Mouse (Mus musculus) lung, postnatal 0 days (tissue): ENCODE measurements at regions not wholly inside any gene's neighbourhood (a gene's known extent, or its start where the extent isn't known, plus 50 kb on each side); places are given as distances from the start of the nearest gene placed in this dataset.

Source experiments
- ATAC-seq: fragments of 200-750 bp; cut with Nextera tagmentation; 2 replicates; pipeline ENCODE4 v1.8.0; 2017; ENCODE audit warnings: moderate library complexity
- DNase-seq: peaks from one replicate; pipeline ENCODE4 v3.0.0-alpha.2; 2016; ENCODE audit warnings: low spot score
- H3K27ac ChIP-seq: fragments of 300-500 bp; sonication (generic); 2 replicates; pipeline ENCODE4 v1.5.1; 2014; ENCODE audit warnings: antibody characterized with exemption, mild to moderate bottlenecking, low read length, mixed read lengths
- H3K27me3 ChIP-seq: fragments of 300-500 bp; sonication (generic); replicated peaks from 2 replicates; pipeline ENCODE4 v1.6.1; 2014; ENCODE audit warnings: low read length, mixed read lengths; ENCODE audit not compliant: insufficient read depth
- H3K36me3 ChIP-seq: fragments of 300-500 bp; sonication (generic); 2 replicates; pipeline ENCODE4 v1.6.1; 2014; ENCODE audit warnings: low read length, mixed read lengths; ENCODE audit not compliant: insufficient read depth
- H3K4me1 ChIP-seq: fragments of 300-500 bp; sonication (generic); 2 replicates; pipeline ENCODE4 v1.6.1; 2014; ENCODE audit warnings: antibody characterized with exemption, low read depth, low read length, mixed read lengths; ENCODE audit not compliant: insufficient read depth
- H3K4me2 ChIP-seq: fragments of 300-500 bp; sonication (generic); replicated peaks from 2 replicates; pipeline ENCODE4 v1.6.1; 2014; ENCODE audit warnings: low read depth, mild to moderate bottlenecking, low read length, moderate library complexity, mixed read lengths
- H3K4me3 ChIP-seq: fragments of 300-500 bp; sonication (generic); 2 replicates; pipeline ENCODE4 v1.5.1; 2014; ENCODE audit warnings: low read depth, low read length
- H3K9ac ChIP-seq: fragments of 300-500 bp; sonication (generic); replicated peaks from 2 replicates; pipeline ENCODE4 v1.6.1; 2014; ENCODE audit warnings: low read depth, mild to moderate bottlenecking
- H3K9me3 ChIP-seq: fragments of 300-500 bp; sonication (generic); 2 replicates; pipeline ENCODE4 v1.6.1; 2016; ENCODE audit warnings: low read length, mixed read lengths
- CTCF ChIP-seq: IDR thresholded peaks from 2 replicates; pipeline ENCODE4 v1.5.1; 2016; ENCODE audit warnings: antibody characterized with exemption, mild to moderate bottlenecking
- EP300 ChIP-seq: IDR thresholded peaks from 2 replicates; pipeline ENCODE4 v1.6.1; 2016; ENCODE audit warnings: antibody characterized with exemption, mild to moderate bottlenecking, control low read depth
- WGBS: fragments of 180-500 bp; shearing (Covaris S2); extraction: QIAGEN DNeasy Blood & Tissue Kit; methylation state at CpG from one replicate; pipeline ENCODE4 v1.1.7; 2014; 5-methylcytosine and 5-hydroxymethylcytosine counted together

- no peaks in the 10 kb centered on the region for H3K9me3 ChIP-seq
- no peak overlapping the region for H3K27ac ChIP-seq
- H3K4me3 ChIP-seq, result no peak overlapping the region
- H3K36me3 ChIP-seq, result no peaks in the 10 kb centered on the region
- peak; percentile 81 for ATAC-seq
- TF ChIP-seq CTCF (no peak), EP300 (no peak)
- H3K4me2 ChIP-seq, result no peak overlapping the region
- no peaks in the 10 kb centered on the region for H3K4me1 ChIP-seq
- WGBS, result 56% methylated on average over 8 of the region's 8 CpGs
- no peaks in the 10 kb centered on the region for H3K27me3 ChIP-seq
- H3K9ac ChIP-seq, result no peak overlapping the region
- DNase-seq, result peak; percentile 74
These were observed 229.5 kb upstream of the Ercc4 start for GRCm38 (mm10) chr16:12880011-12880410.

GRCm38 (mm10) chr16:12880481-12880880, 229.0 kb upstream of the Ercc4 start:
- Histone ChIP-seq H3K4me2 (no peak overlapping the region), H3K9me3 (no peaks in the 10 kb centered on the region), H3K4me3 (no peak overlapping the region), H3K27me3 (no peaks in the 10 kb centered on the region), H3K4me1 (no peaks in the 10 kb centered on the region), H3K9ac (no peak overlapping the region), H3K36me3 (no peaks in the 10 kb centered on the region), H3K27ac (no peak overlapping the region)
- ATAC-seq (peak; percentile 62; the same call in 1 of the 2 replicates), DNase-seq (no peak)
- WGBS, result 82% methylated on average over 7 of the region's 7 CpGs
- TF ChIP-seq EP300 (no peak), CTCF (no peak)

- WGBS, result 43% methylated on average over 1 of the region's 1 CpGs
- H3K4me1 ChIP-seq, result peaks cover 3% of the 10 kb centered on the region; the same call in 1 of the 2 replicates
- no peaks in the 10 kb centered on the region for H3K9me3 ChIP-seq
- TF ChIP-seq CTCF (no peak), EP300 (no peak)
- peak; percentile 47 for DNase-seq
- no peaks in the 10 kb centered on the region for H3K27me3 ChIP-seq
- peak; percentile 40; the same call in 1 of the 2 replicates for ATAC-seq
- H3K4me2 ChIP-seq, result no peak overlapping the region
- H3K36me3 ChIP-seq, result no peaks in the 10 kb centered on the region
- no peak overlapping the region for H3K9ac ChIP-seq
- no peak overlapping the region for H3K4me3 ChIP-seq
- H3K27ac ChIP-seq, result no peak overlapping the region
These were observed 226.8 kb upstream of the Ercc4 start for GRCm38 (mm10) chr16:12882690-12883089.

GRCm38 (mm10) chr16:12884556-12884955, 224.9 kb upstream of the Ercc4 start:
- no peak overlapping the region for H3K9ac ChIP-seq
- no peaks in the 10 kb centered on the region for H3K9me3 ChIP-seq
- H3K27ac ChIP-seq, result no peak overlapping the region
- no peaks in the 10 kb centered on the region for H3K36me3 ChIP-seq
- WGBS, result 28% methylated on average over 3 of the region's 3 CpGs
- H3K4me2 ChIP-seq, result no peak overlapping the region
- DNase-seq, result no peak
- TF ChIP-seq EP300, result no peak
- no peak for TF ChIP-seq CTCF
- no peak overlapping the region for H3K4me3 ChIP-seq
- H3K27me3 ChIP-seq, result no peaks in the 10 kb centered on the region
- ATAC-seq, result no peak
- peaks cover 3% of the 10 kb centered on the region; the same call in 1 of the 2 replicates for H3K4me1 ChIP-seq

- no peak for ATAC-seq
These were observed 223.4 kb upstream of the Ercc4 start for GRCm38 (mm10) chr16:12886127-12886526.

GRCm38 (mm10) chr16:12887381-12887780, 222.1 kb upstream of the Ercc4 start:
- Histone ChIP-seq H3K27ac (no peak overlapping the region), H3K4me1 (peaks cover 3% of the 10 kb centered on the region; the same call in 1 of the 2 replicates), H3K27me3 (no peaks in the 10 kb centered on the region), H3K9me3 (no peaks in the 10 kb centered on the region), H3K4me3 (no peak overlapping the region), H3K9ac (no peak overlapping the region), H3K36me3 (no peaks in the 10 kb centered on the region), H3K4me2 (no peak overlapping the region)
- whole genome bisulfite sequencing, result 76% methylated on average over 2 of the region's 2 CpGs
- no peak for ATAC-seq
- TF ChIP-seq EP300 (no peak), CTCF (no peak)
- no peak for DNase-seq

More at GRCm38 (mm10) chr16:12886127-12886526, 223.4 kb upstream of the Ercc4 start:
- Histone ChIP-seq H3K4me1 (peaks cover 3% of the 10 kb centered on the region; the same call in 1 of the 2 replicates), H3K4me3 (no peak overlapping the region), H3K9ac (no peak overlapping the region), H3K27ac (no peak overlapping the region), H3K27me3 (no peaks in the 10 kb centered on the region), H3K4me2 (no peak overlapping the region), H3K9me3 (no peaks in the 10 kb centered on the region), H3K36me3 (no peaks in the 10 kb centered on the region)
- WGBS, result 47% methylated on average over 1 of the region's 1 CpGs
- TF ChIP-seq EP300 (no peak), CTCF (no peak)
- DNase-seq, result peak; percentile 10

GRCm38 (mm10) chr16:12890094-12890493, 219.4 kb upstream of the Ercc4 start:
- no peak overlapping the region for H3K4me2 ChIP-seq
- no peaks in the 10 kb centered on the region for H3K9me3 ChIP-seq
- DNase-seq (no peak), ATAC-seq (no peak)
- WGBS, result 96% methylated on average over 1 of the region's 1 CpGs
- H3K27ac ChIP-seq, result no peak overlapping the region
- no peaks in the 10 kb centered on the region for H3K27me3 ChIP-seq
- TF ChIP-seq EP300 (no peak), CTCF (no peak)
- no peak overlapping the region for H3K9ac ChIP-seq
- peaks cover 3% of the 10 kb centered on the region; the same call in 1 of the 2 replicates for H3K4me1 ChIP-seq
- no peak overlapping the region for H3K4me3 ChIP-seq
- H3K36me3 ChIP-seq, result no peaks in the 10 kb centered on the region
